Mouse (Mus musculus) embryo, embryonic 10.5 days (tissue): Measurements from ENCODE around the gene AI597479.

Experiments used
- DNase-seq: peaks from one replicate; pipeline ENCODE4 v3.0.0-alpha.2; 2015; ENCODE audit warnings: low spot score

Gene AI597479

DNA sequence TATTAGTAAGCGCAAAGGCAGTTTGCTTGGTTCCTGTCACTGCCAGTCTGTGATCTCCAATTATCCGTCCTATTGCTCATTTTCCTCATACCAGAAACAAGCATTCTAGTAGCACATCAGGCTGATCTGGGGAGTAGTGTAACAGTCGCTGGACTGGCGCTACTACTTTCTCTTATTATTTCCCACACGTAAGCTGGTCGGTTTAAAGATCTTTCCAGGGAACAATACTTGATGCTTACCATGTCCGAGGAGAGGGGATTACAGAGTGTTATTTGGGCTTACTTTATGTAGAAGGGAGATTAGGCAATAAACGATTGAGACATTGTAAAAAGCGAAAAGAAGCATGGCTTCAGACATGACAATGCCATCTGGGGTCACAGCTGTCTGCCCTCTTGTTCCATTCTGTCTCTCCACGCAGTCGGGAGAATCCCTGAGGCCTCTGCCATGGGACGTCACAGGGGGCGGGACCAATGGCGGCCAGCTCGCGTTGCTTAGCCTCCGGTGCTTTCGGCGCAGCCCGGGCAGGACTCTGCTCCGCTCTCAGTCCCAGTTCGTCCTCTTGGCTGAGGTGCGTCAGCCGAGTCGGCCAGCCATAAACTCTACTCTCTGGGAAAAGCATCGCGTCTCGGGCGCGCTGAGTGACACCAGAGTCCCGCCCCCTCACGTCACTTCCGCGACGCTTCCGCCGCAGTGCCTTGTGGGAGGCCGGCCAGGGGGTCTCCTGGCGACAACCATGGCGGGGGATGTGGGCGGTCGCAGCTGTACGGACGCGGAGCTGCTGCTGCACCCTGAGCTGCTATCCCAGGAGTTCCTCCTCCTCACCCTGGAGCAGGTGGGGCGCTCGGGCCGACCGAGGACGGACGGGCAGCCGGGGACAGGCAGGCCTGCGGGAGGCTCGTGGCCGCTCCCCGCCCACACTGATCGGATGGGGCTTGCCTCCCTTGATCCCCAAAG lies at the start of gene AI597479, which contains the start of gene Tgfbrap1:
TSS of gene AI597479 (plus strand) at position 680 of the 954 bp plus-strand sequence.
TSS of gene Tgfbrap1 (minus strand) at position 607 of the 954 bp plus-strand sequence.
- peak; percentile 96 for DNase-seq

- DNase-seq = no peak
Observed at GRCm38 (mm10) chr1:43051903-43052302, 46.6 kb upstream of the AI597479 start.

GRCm38 (mm10) chr1:43065615-43066310 lies 32.7 kb upstream of the AI597479 start:
- DNase-seq = peak; percentile 90

DNA sequence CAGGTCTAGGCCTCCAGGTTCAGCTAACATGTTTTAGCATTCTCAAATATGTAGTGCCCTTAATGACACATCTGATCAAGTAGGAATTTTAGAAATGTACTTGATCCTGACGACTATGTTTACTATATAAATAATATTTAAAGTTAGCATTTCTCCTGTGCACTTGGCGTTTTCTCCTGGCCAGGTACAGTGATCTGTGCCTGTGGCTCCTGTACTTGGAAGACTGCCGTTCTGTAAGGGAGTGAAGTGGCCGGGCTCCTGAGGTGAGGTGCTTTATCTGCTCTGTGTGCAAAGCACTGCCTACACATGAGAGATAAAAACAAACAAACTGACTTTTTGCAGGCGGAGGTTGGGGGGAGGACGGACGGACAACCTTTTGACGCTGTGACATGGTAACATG lies 31.9 kb upstream of the AI597479 start:
- DNase-seq = no peak

DNA sequence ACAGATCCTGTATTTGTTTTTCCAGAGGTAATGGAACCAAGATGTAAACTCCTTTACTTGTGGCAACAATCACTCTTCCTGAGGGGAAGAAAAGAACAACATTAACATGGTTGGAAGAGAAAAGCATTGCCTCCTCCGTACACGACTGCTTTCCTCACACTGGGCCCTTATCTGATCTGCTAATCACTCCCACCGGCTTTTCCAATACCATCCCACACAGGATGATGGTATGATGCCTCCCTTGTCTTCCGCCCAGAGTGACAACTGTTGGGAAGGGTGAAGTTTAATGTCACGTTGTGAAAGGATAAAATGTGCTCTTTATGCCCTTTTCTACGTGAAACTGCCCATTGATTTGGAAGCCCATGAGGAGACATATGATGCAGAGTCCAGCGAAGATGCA lies 31.0 kb upstream of the AI597479 start:
- DNase-seq = no peak

DNA sequence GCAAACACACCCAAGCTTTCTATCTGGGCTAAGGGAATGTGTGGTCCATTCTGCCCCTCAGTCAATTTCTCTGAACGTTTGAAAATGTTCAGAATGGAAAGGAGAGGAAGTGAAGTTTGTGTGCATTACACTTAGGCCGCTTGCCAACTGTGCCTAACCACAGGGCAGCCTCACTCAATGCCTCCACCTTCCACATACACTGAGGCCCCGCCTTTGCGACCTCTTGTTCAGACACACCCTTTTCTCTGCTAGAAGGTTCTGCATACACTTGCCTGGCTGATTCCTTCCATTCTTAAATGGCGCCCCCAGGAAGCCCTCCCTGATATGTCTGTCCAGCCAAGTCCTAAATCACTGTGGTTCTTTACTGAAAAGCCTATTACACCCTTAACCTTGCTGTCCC lies 27.8 kb upstream of the AI597479 start:
- no peak for DNase-seq

DNA sequence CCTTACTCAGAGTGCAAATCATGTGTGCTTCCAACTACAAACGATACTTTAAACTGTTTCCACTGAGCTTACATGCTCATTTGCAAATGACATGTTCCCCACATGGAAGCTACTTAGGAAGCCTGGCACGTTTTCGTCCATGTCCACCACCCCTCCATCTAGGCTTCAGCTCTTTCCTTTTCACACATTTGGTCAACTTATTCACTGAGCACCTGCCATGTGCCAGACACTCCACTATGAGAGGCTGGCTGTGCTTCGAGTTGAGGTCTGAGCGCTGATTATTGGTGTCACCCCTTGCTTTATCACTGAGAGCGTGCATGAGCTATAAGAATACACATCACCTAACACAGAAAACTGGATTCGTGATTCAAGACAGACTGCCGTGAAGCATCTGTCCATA lies 26.5 kb upstream of the AI597479 start:
- DNase-seq = no peak

DNA sequence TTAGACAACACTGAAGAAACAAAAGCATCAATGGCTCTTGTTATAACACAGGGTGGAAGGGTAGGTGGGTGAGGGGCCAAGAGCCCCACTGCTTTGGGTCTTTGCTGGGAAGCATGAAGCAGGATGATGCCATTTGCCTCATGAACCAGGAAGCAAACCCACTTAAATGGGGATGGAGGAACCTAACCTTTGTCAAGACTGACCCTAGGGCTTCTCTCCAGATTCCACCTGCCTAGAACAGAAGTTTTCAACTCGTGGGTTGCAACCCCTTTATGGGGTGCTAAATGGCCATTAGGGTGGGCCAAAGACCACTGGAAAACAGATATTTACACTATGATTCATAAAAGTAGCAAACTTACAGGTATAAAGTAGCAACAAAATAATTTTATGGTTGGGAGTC lies 25.9 kb upstream of the AI597479 start:
- DNase-seq = no peak

GRCm38 (mm10) chr1:43074791-43075190 lies 23.7 kb upstream of the AI597479 start:
- no peak for DNase-seq

DNA sequence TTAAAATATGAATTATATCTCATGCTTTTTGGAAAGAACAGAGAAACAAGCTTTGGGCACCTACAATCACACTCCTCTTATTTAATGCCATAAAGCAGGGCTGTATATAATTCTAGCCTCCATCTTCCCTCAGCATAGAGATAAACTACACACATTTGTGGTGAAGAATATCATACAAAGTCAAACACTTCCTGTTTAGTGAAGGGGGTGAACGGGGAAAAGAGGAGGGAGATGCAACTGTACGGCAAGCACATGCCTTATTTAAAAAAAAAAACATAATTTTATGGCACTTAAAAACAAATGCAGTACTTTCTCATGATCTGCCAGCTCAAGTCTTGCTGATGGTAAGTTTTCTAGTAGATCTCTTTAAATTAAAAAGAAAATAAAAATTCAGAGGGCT lies 20.4 kb upstream of the AI597479 start:
- DNase-seq = no peak

DNA sequence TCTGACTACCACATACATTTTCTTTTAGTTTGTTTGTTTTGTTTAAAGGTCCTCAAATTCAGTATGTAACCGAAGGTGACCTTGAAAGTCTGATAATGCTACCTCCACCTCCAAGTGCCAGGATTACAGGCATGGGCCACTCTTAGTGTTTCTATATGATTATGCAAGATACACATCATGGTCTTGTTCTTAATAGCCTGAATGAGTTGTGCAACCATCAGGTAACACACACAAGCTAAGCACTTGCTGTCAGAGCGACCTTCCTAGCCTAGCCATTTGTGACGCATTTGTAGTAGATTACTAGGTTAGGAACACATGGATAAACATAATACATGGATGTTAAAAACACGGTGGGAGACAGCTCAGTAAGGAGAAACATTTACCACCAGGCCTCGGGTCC lies 15.6 kb upstream of the AI597479 start:
- no peak for DNase-seq

DNA sequence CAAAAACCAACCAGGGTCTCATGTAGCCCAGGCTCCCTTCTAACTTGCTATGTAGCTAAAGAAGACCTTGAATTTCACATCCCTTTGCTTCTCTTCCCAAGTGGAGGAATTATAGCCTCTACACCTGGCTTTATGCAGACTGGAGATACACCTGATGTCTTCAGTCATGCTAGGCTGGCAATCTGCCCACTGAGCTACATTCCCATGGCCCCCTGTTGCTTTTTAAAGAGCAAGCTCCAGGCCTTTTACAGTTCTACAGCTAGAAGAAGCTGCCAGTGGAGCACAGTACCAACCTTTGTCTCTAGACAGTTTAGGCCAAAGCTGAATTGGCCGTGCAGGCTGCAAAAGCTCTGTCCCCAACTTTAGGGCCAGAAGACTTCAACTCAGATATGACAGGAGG lies 8.1 kb upstream of the AI597479 start:
- no peak for DNase-seq

DNA sequence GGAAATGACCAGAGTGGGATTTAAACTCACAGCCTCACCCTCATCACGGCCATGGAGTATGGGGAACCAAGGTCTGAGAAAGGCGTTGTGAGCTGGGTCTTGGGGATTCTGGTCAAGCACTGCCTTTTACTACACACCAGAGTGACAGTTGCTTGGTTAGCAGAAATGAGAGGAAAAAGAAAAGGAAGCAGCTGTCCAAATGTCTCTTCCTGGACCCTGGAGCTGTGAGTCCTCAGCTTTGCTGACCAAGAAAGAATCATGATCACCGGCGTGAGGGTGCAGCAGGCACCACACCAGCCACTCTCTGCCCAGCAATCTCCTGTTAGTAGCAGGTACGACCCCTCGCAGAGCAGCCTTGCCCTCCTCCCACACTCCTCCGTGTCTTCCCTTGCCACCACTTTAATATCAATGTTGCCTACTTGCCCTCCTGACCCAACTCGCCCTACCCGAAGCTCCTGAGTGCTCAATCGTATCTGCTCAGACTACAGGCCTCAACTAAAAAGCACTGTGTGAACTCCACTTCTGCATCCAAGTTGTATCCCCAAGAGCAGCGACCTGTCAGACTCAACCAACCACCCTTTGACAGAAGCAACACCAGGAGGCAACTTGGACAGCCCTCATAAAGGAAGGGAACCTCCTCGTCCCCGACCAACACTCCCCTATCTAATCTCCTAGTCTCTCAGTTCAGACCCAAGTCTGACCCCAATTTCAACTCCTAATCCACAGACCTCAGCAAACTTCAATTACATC lies 7.0 kb upstream of the AI597479 start:
- no peak for DNase-seq

DNA sequence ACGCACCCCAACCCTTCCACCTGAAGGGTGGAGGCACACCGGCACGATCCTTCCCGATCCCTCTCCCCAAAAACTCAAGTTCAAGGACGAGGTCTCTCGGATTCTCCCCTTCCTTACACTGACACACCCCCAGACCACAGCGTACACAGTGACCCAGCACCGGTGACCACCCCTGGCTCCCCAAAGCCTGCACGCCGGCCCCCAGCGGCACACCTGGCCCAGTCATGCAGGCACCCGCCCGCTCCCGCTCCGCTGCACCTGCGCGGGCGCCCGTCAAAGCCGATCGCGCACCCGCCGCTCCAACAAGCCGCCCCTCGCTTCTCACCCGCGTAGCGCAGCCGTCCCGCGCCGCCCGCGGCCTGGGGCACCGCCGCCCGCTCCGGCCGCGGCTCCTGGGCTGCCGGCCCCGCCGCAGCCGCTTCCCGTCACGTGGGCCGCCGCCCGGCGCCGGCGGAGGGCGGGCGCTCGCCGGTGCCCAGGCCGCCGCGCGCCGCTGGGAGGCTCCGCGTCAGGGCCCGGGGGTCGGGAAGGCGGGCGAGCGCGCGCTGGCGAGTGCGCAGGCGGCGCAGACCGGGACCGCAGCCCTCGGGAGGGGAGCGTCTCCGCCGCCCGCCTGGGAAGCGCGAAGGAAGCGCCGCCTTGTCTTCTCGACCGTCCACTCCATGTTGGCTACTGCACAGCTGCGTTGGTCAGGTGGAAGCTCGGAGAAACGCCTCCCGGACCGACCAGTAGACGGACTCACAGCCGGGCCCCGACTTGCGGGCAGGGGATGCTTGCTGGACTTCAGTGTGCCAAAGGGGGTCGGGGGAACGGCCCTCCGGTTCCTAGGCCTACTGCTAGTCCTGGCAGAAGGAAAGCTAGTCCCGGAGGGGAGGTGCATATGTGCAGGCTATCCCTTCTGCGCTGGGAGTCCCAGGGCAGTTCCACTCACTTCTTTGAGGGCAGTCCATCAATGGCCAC lies 6.2 kb upstream of the AI597479 start:
- peak; percentile 76 for DNase-seq

DNA sequence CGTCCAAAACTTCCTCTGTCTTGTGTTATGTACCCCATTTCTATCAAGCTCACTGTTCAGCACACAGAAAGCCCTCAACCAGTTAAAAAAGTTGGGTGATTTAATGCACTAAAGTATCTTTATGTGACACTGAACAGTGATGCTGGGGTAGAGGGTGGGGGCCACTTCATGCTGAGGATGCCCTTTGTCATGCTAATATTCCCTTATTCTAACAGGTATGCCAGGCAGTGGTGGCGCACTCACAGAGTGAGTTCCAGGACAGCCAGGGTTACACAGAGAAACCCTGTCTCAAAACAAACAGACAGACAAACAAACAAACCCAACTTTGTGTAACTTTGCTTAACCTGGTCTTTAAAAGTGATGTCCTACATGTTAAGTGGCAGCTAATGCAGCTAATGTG lies 4.3 kb upstream of the AI597479 start:
- no peak for DNase-seq

GRCm38 (mm10) chr1:43108729-43109128 lies 10.2 kb downstream of the AI597479 start:
- no peak for DNase-seq

- peak; percentile 69 for DNase-seq
Observed at GRCm38 (mm10) chr1:43110556-43110955, 12.0 kb downstream of the AI597479 start.

GRCm38 (mm10) chr1:43112882-43113281 lies 14.4 kb downstream of the AI597479 start:
- peak; percentile 70 for DNase-seq

DNA sequence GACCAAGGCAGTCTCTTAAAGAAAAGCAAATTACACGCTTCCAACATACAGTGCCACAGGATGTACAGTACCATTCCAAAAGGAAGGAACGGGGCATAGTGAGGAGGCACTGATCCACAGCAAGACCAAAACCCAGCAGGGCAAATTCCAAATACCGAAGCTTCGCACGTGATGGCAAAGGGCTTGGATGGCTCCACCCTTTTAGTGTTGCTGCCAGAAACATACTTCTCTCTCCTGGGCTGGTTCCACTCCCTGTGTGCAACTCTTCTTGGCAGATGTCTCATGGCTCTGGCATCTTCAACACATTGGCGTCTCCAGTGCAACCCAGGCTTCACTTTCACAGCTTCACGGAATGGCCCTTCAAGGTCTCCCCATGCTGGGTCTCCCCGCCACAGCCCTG lies 18.9 kb downstream of the AI597479 start:
- no peak for DNase-seq

DNA sequence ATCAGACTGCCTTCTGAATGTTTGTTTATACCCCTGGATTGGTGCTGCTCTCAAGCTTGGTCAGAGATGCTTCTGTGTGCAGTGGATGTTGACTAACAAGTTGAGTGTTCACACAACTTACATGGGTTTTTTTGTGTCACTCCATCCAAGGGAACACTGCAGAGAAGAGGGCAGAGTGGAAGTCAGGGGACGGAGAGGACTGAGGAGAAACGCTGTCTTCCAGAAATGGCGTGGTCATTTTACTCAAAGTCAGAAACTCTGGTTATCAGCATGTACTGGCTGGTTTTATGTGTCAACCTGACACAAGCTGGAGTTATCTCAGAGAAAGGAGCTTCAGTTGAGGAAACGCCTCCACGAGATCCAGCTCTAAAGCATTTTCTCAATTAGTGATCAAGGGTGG lies 22.4 kb downstream of the AI597479 start:
- DNase-seq = no peak

DNA sequence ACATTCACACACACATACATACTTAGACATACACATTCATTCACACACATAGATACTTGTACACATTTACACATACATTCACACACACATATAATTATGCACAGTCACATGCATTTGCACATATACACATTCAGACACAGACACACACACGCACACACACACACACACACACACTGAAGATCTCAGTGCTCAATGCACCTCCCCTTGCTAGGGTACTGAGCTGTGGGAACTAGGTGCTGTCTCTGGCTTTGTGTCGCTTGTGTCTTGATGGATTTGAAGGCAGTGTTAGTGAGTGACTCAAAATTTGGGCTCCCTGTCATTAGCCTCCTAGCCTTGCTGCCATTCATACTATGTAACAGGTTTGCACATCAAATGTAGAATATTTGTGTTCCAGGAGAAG lies 24.1 kb downstream of the AI597479 start:
- no peak for DNase-seq
